9 mouse cellular contexts compared by ENCODE assay signal in the genomic region with DNA sequence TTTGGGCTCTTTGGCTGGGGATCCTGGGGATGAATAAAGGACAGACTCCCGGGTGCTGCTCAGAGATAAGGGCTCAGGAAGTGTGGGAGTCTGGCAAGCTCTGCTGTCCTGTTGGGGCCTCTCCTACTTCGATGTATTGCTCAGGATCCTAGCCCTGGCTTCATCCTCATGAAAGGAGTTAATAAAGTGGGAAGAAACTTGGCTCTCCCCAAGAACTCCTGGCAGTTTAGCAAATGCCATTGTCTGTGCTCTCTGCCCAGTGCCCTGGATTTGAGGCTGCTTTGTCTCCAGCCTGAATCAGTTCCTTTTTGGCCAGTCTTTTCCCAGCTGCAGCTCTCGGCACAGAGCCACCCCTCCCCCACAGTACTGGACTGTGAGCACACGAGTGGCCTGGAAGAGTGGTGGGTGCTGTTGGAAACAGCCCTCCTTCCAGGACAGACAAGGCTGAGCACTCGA. TPM values are rescaled to one million over a fixed set of nuclear protein-coding genes. Genes with fewer than 3 reads are reported as not detected.
DNase-seq lines count a peak whose midpoint lies in the region; ATAC-seq lines count a peak whose summit lies in the region.
"Had no signal": no experiment of that assay in that cellular context is flagged by ENCODE, and none has a peak within 500 bp of the region (broad histone marks: within the 10 kb centered on the region; RNA-seq: fewer than 3 reads in every experiment).

No protein-coding gene starts in this region.

- H3K9me3 ChIP-seq in intestine, embryonic 15.5 days = no peaks in the 10 kb centered on the region

- peak; percentile 90 for DNase-seq in adipocyte (ENCODE audit: low spot score)
- peak; percentile 81 for DNase-seq in embryo, embryonic 10.5 days (ENCODE audit: low spot score)
- DNase-seq in gastrocnemius, postnatal 25 days = peak; percentile 67
- peak; percentile 80 to 89 for DNase-seq in left cerebral cortex, adult 9 months (ENCODE audit: low spot score in 2 of 2)
- DNase-seq in lung, postnatal 4 days = peak; percentile 84 to 90
- DNase-seq in right cerebral cortex, postnatal 4 days = peak; percentile 83

- 0 out of 2 replicates have a peak overlapping the region, but pooled peaks have one; percentile 17 for H3K4me2 ChIP-seq in intestine, embryonic 15.5 days (replicated peaks)

- WGBS in intestine, embryonic 15.5 days = 13% methylated on average over 5 of the region's 5 CpGs

- peaks cover 19% of the 10 kb centered on the region for H3K4me1 ChIP-seq in intestine, embryonic 15.5 days (replicated peaks)

- H3K4me3 ChIP-seq in intestine, embryonic 15.5 days (replicated peaks) = no peak overlapping the region

- H3K27ac ChIP-seq in intestine, embryonic 15.5 days = peak overlapping the region; percentile 74

- no peaks in the 10 kb centered on the region for H3K36me3 ChIP-seq in intestine, embryonic 15.5 days

- no peaks in the 10 kb centered on the region for H3K27me3 ChIP-seq in intestine, embryonic 15.5 days (replicated peaks)
- H3K27me3 ChIP-seq: Patski had no signal

- peak; percentile 50 for ATAC-seq in intestine, embryonic 15.5 days
- ATAC-seq in erythroblast, adult 5-6 weeks (replicated peaks; ENCODE audit: low FRiP score, poor library complexity, severe bottlenecking) = no peak
- ATAC-seq: Patski had no signal

- no peak overlapping the region for H3K9ac ChIP-seq in intestine, embryonic 15.5 days

RNA-seq across cellular contexts. Expression of a gene that starts 16.9 kb away (rescaled TPM):
- total RNA-seq in gastrocnemius, postnatal 25 days (2021) = 1 to 10 TPM; 3.1 to 3.7 TPM
- 20.3 and 22.2 TPM in 2 replicates for polyA plus RNA-seq in intestine, embryonic 15.5 days (2015; fragmentation: Nextera tagmentation; extraction: Ambion mirVana)
- 0.19 TPM in 1 of 2 replicates, not detected in the other for total RNA-seq in erythroblast, adult 5-6 weeks (2015; ENCODE audit: low replicate concordance)
- total RNA-seq in erythroblast, adult 5-6 weeks (2017; ENCODE audit: low replicate concordance) = 0.85 TPM in 1 of 2 replicates, not detected in the other

RNA-seq across cellular contexts. Expression of a gene that starts 41.4 kb away (rescaled TPM):
- 10 to 100 TPM; 18.4 to 18.7 TPM for total RNA-seq in gastrocnemius, postnatal 25 days (2021)
- 44.9 and 52.7 TPM in 2 replicates for polyA plus RNA-seq in intestine, embryonic 15.5 days (2015; fragmentation: Nextera tagmentation; extraction: Ambion mirVana)
- total RNA-seq in erythroblast, adult 5-6 weeks (2015; ENCODE audit: low replicate concordance) = 99.9 and 111 TPM in 2 replicates
- 90.6 and 102 TPM in 2 replicates for total RNA-seq in erythroblast, adult 5-6 weeks (2017; ENCODE audit: low replicate concordance)

Comparison
In these comparisons a context has a peak if more than half of its experiments do, and no peak if none do; other contexts are left out.
1. RNA of a gene that starts 41.4 kb away (total RNA-seq): 90.6 to 111 TPM in erythroblast, adult 5-6 weeks; 18.4 to 18.7 TPM in gastrocnemius, postnatal 25 days; every median in the first group is over 4 times any median in the second.
2. Peak in every context shown above with its lines, with median percentiles within 50 percentile points of each other: DNase-seq.